Mouse (Mus musculus) lung, embryonic 14.5 days (tissue): ENCODE measurements at regions not wholly inside any gene's neighbourhood (a gene's known extent, or its start where the extent isn't known, plus 50 kb on each side); places are given as distances from the start of the nearest gene placed in this dataset.

Experiments used
- ATAC-seq: fragments of 200-750 bp; cut with Nextera tagmentation; 2 replicates; pipeline ENCODE4 v1.8.0; 2017; ENCODE audit warnings: mild to moderate bottlenecking, moderate TSS enrichment, moderate library complexity; ENCODE audit not compliant: insufficient read depth
- DNase-seq: peaks from one replicate; pipeline ENCODE4 v3.0.0-alpha.2; 2015
- H3K27ac ChIP-seq: fragments of 300-500 bp; sonication (generic); 2 replicates; pipeline ENCODE4 v1.5.1; 2014; ENCODE audit warnings: low read depth, mild to moderate bottlenecking, moderate library complexity
- H3K27me3 ChIP-seq: fragments of 300-500 bp; sonication (generic); 2 replicates; pipeline ENCODE4 v1.6.1; 2014; ENCODE audit warnings: low read length, control low read depth; ENCODE audit not compliant: insufficient read depth
- H3K36me3 ChIP-seq: fragments of 300-500 bp; sonication (generic); 2 replicates; pipeline ENCODE4 v1.6.1; 2014; ENCODE audit warnings: control low read depth; ENCODE audit not compliant: insufficient read depth
- H3K4me1 ChIP-seq: fragments of 300-500 bp; sonication (generic); 2 replicates; pipeline ENCODE4 v1.6.1; 2014; ENCODE audit warnings: antibody characterized with exemption, control low read depth; ENCODE audit not compliant: insufficient read depth
- H3K4me2 ChIP-seq: fragments of 300-500 bp; sonication (generic); 2 replicates; pipeline ENCODE4 v1.6.1; 2014; ENCODE audit warnings: mild to moderate bottlenecking
- H3K4me3 ChIP-seq: fragments of 300-500 bp; sonication (generic); 2 replicates; pipeline ENCODE4 v1.5.1; 2014; ENCODE audit warnings: low read depth, low read length
- H3K9ac ChIP-seq: fragments of 300-500 bp; sonication (generic); 2 replicates; pipeline ENCODE4 v1.6.1; 2014
- H3K9me3 ChIP-seq: fragments of 300-500 bp; sonication (generic); 2 replicates; pipeline ENCODE4 v1.6.1; 2016; ENCODE audit warnings: low read depth, low read length, control low read depth
- CTCF ChIP-seq: IDR thresholded peaks from 2 replicates; pipeline ENCODE4 v1.5.1; 2016; ENCODE audit warnings: antibody characterized with exemption, low read depth
- WGBS: fragments of 180-500 bp; shearing (Covaris S2); extraction: QIAGEN DNeasy Blood & Tissue Kit; methylation state at CpG from one replicate; pipeline ENCODE4 v1.1.7; 2014; 5-methylcytosine and 5-hydroxymethylcytosine counted together

GRCm38 (mm10) chr1:176594312-176594711 lies 219.6 kb downstream of the Cep170 start:
- Histone ChIP-seq H3K36me3 (no peaks in the 10 kb centered on the region), H3K9ac (no peak overlapping the region), H3K27me3 (no peaks in the 10 kb centered on the region), H3K4me1 (no peaks in the 10 kb centered on the region), H3K4me3 (no peak overlapping the region), H3K9me3 (no peaks in the 10 kb centered on the region), H3K4me2 (no peak overlapping the region), H3K27ac (no peak overlapping the region)
- no peak for TF ChIP-seq CTCF
- DNase-seq (no peak), ATAC-seq (no peak)
- WGBS = 78% methylated on average over 2 of the region's 2 CpGs

- Histone ChIP-seq H3K4me1 (no peaks in the 10 kb centered on the region), H3K4me3 (no peak overlapping the region), H3K27me3 (no peaks in the 10 kb centered on the region), H3K36me3 (no peaks in the 10 kb centered on the region), H3K4me2 (no peak overlapping the region), H3K9ac (no peak overlapping the region), H3K9me3 (no peaks in the 10 kb centered on the region), H3K27ac (no peak overlapping the region)
- no peak for ATAC-seq
- TF ChIP-seq CTCF = no peak
- no peak for DNase-seq
- 40% methylated on average over 2 of the region's 2 CpGs for WGBS
Measured at GRCm38 (mm10) chr1:176588144-176588543, 225.7 kb downstream of the Cep170 start.

- Histone ChIP-seq H3K4me1 (no peaks in the 10 kb centered on the region), H3K27ac (no peak overlapping the region), H3K4me3 (no peak overlapping the region), H3K9me3 (no peaks in the 10 kb centered on the region), H3K27me3 (no peaks in the 10 kb centered on the region), H3K9ac (no peak overlapping the region), H3K4me2 (no peak overlapping the region), H3K36me3 (no peaks in the 10 kb centered on the region)
- DNase-seq (no peak), ATAC-seq (no peak)
- no peak for TF ChIP-seq CTCF
- WGBS = 39% methylated on average over 1 of the region's 1 CpGs
Measured at GRCm38 (mm10) chr1:176573703-176574102, 240.2 kb downstream of the Cep170 start.

GRCm38 (mm10) chr1:176558457-176559415 lies 255.1 kb downstream of the Cep170 start:
- H3K9me3 ChIP-seq = no peaks in the 10 kb centered on the region
- ATAC-seq (no peak), DNase-seq (no peak)
- no peaks in the 10 kb centered on the region for H3K4me1 ChIP-seq
- no peak overlapping the region for H3K9ac ChIP-seq
- no peak overlapping the region for H3K27ac ChIP-seq
- no peak overlapping the region for H3K4me2 ChIP-seq
- no peaks in the 10 kb centered on the region for H3K27me3 ChIP-seq
- H3K36me3 ChIP-seq = no peaks in the 10 kb centered on the region
- WGBS = 74% methylated on average over 11 of the region's 11 CpGs
- no peak for TF ChIP-seq CTCF
- H3K4me3 ChIP-seq = no peak overlapping the region

- ATAC-seq (no peak), DNase-seq (no peak)
- no peaks in the 10 kb centered on the region for H3K4me1 ChIP-seq
- H3K9ac ChIP-seq = no peak overlapping the region
- WGBS = 79% methylated on average over 4 of the region's 4 CpGs
- no peaks in the 10 kb centered on the region for H3K36me3 ChIP-seq
- H3K27me3 ChIP-seq = no peaks in the 10 kb centered on the region
- TF ChIP-seq CTCF = no peak
- H3K27ac ChIP-seq = no peak overlapping the region
- no peak overlapping the region for H3K4me3 ChIP-seq
- H3K4me2 ChIP-seq = no peak overlapping the region
- H3K9me3 ChIP-seq = no peaks in the 10 kb centered on the region
Measured at GRCm38 (mm10) chr1:176534417-176534816, 259.3 kb upstream of the Pld5 start.

- WGBS = 67% methylated on average over 2 of the region's 2 CpGs
- Histone ChIP-seq H3K9me3 (no peaks in the 10 kb centered on the region), H3K9ac (no peak overlapping the region), H3K4me3 (no peak overlapping the region), H3K4me1 (no peaks in the 10 kb centered on the region), H3K27me3 (no peaks in the 10 kb centered on the region), H3K4me2 (no peak overlapping the region), H3K27ac (no peak overlapping the region), H3K36me3 (no peaks in the 10 kb centered on the region)
- no peak for TF ChIP-seq CTCF
- DNase-seq (no peak), ATAC-seq (peak; percentile 54; the same call in 1 of the 2 replicates)
Measured at GRCm38 (mm10) chr1:176529037-176529436, 253.9 kb upstream of the Pld5 start.

- Histone ChIP-seq H3K4me1 (no peaks in the 10 kb centered on the region), H3K27me3 (no peaks in the 10 kb centered on the region), H3K36me3 (no peaks in the 10 kb centered on the region), H3K4me3 (no peak overlapping the region), H3K27ac (no peak overlapping the region), H3K9ac (no peak overlapping the region), H3K4me2 (no peak overlapping the region), H3K9me3 (no peaks in the 10 kb centered on the region)
- no peak for TF ChIP-seq CTCF
- peak; percentile 74 for ATAC-seq
- 39% methylated on average over 3 of the region's 3 CpGs for WGBS
- peak; percentile 23 for DNase-seq
Measured at GRCm38 (mm10) chr1:176511467-176511866, 236.4 kb upstream of the Pld5 start.
